Mouse (Mus musculus) liver, embryonic 14 days (tissue): Measurements from ENCODE around the gene Tldc2. TPM values are rescaled to one million over a fixed set of nuclear protein-coding genes. Genes with fewer than 3 reads are reported as not detected.

Experiments used
- polyA plus RNA-seq: library from polyadenylated mRNA; depleted of rRNA; stranded (reverse); fragments of >200 nt; gene quantifications from 2 replicates; pipeline ENCODE4 v1.2.3, GENCODE M21; 2012; rRNA removed

Tldc2 gene
- polyA plus RNA-seq = 0.06 and 0.13 TPM in 2 replicates

DNA sequence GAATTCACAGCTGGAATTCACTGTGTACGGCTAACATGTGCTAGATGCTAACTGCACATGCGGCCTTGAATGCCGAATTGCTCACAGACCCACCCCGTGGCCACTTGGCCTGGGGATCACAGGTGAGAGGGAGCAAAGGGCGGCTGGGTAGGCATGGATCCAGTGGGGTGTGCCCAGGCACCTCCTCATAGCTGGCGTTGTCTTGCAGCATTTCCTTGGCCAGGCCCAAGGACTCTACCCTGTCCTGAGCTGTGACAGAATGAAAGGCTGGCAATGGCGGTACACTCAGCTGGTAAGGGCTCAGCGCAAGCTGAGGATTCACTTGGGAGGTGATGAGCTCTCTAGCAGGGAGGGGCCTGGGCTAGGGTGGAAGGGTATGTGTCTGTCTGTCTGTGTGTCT lies at the start of gene Tldc2:
Gene Tldc2, plus strand, starts transcription at position 260 of the 400 bp plus-strand sequence.

DNA sequence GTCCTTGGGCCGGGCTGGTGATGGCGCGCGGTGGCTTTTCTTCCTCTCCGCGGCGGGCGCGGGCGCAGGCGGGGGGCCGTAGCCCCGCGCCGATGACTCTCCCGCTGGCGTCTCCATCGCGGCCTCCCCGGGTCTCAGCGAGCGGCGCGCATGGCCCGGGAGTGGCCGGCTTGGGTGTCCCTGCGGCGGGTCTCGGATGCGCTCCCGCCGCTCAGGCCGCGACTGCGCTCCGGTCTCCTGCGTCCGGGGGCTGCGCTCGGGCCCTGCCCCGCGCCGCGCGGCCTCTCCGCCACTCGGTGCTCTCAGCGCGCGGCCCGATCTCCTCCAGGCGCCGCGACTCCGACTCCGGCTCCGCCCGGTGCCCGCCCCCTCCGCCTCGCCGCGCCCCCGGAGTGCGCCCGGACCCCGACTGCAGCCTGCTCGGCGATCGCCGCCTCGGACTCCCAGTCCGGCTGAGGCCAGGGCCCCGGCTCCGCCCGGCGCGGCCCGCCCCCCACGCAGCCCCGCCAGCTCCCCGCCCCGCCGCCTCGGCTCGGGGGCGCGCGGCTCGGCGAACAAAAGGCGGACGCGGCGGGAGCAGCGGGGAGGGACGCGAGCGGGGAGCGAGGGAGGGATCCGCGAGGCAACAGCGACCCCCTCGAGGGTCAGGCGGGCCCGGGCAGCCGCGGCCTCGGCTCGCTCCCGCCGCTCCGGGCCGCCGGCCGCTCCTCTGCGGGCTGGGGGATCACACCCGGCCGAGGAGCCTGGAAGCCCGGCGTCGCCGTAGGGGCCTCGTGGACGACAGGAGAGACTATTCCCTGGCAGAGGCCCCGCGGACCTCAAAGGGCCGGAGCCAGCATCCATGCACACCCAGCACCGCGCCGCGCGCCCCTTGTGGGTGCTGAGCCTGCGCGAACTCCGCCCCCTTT lies 7.8 kb upstream of the Tldc2 start, which contains the start of gene Soga1:
Gene Soga1, minus strand, starts transcription at position 462 of the 908 bp plus-strand sequence.

DNA sequence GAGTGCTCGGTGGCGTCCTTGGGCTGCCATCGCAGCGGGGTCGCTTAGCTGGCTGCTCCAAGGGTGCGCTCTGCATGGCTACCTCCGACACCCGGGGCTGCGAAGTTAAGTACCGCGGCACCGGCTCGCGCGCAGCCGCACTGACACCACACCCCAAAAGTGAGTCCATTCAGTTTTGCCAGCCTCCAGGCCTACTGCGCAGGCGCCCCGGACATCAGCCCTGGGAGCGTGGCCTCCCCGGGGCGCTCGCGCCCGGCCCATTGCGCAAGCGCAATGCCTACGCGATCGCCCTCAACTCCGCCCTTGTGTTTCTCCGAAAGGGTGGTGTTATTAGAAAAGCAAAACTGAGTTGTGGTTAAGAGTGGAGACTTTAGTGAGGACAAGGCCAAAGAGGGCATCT lies 48.2 kb downstream of the Tldc2 start, which contains the start of gene Samhd1:
Gene Samhd1, minus strand, starts transcription at position 252 of the 400 bp plus-strand sequence.

Other genes starting within 250 kb of the Tldc2 start
- gene Tgif2, start 247.0 kb upstream of the Tldc2 start, polyA plus RNA-seq = 4.6 and 4.7 TPM in 2 replicates
- gene 4930518I15Rik, start 229.1 kb upstream of the Tldc2 start, polyA plus RNA-seq = 0.83 and 1.0 TPM in 2 replicates
- 77.1 and 94.6 TPM in 2 replicates for gene Rab5if, start 223.9 kb upstream of the Tldc2 start, polyA plus RNA-seq
- 0.90 and 0.93 TPM in 2 replicates for gene Sla2, start 199.9 kb upstream of the Tldc2 start, polyA plus RNA-seq
- 28.4 and 33.4 TPM in 2 replicates for gene Ndrg3, start 95.0 kb upstream of the Tldc2 start, polyA plus RNA-seq
- 19.1 and 21.6 TPM in 2 replicates for gene Dsn1, start 79.9 kb upstream of the Tldc2 start, polyA plus RNA-seq
- 1.6 and 1.8 TPM in 2 replicates for gene Soga1, start 7.8 kb upstream of the Tldc2 start, polyA plus RNA-seq
- 11.5 and 14.8 TPM in 2 replicates for gene Samhd1, start 48.2 kb downstream of the Tldc2 start, polyA plus RNA-seq
- 14.6 and 17.6 TPM in 2 replicates for gene Rbl1, start 117.5 kb downstream of the Tldc2 start, polyA plus RNA-seq
- 90.0 and 107 TPM in 2 replicates for gene Rpn2, start 192.0 kb downstream of the Tldc2 start, polyA plus RNA-seq
- 0.08 and 0.12 TPM in 2 replicates for gene Mroh8, start 192.5 kb downstream of the Tldc2 start, polyA plus RNA-seq